Mouse (Mus musculus) C3H10T1/2 (cell line): ENCODE data around the gene Wdr19. TPM values are rescaled to one million over a fixed set of nuclear protein-coding genes. Genes with fewer than 3 reads are reported as not detected.

Source experiments
- polyA plus RNA-seq, 2 experiments: library from polyadenylated mRNA; unstranded; fragments of >200 nt; fragmentation: generic; extraction: Trizol; gene quantifications; one replicate each; pipeline ENCODE4 v1.2.1; 2012; ENCODE audit warnings: missing spikeins in 2 of 2

Wdr19 gene
- polyA plus RNA-seq, result 10 to 100 TPM in 1 of 2 experiments, under 1 TPM in 1; 0.80 to 13.3 TPM

DNA sequence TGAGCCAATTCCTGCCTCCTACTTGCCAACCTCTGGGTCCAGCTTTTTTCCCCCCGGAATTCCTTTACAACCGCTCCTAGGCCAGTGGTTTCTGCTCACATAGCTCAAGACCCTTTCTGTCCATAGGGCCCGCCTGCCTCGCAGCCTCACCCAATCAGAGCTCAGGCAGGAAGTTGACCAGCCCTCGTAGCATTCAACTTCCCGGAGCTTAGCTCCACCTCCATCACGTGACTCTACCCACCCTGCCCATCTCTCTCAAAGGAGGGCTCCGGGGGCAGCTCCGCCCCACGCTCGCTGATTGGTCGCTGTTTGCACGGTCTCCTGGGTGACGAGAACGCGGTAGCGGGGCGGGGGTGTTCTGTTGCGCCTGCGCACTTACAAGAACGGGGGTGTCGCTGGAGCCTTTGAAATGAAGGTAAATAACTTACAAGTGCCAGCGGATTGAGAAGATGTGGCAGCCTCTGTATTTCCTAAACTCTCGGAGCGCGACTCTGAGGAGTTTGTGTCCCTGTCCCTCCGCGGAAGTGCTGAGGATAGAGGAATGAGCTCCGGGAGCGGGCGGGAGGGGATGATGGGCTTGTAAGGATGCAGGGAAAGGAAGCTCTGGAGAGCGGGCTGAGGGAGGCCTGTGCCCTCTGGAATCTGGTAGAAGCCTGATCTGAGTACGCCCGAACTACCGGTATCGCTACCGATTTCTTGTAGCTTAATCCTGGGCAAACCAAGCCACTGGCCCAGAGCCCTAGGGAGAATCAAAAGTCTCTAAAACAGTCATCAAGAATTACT lies at the start of gene Wdr19:
Gene Wdr19 (plus strand): TSS at position 351 of the 783 bp plus-strand sequence.

Other genes with a start within 250 kb of the Wdr19 start
- gene Tlr6, start 239.6 kb upstream of the Wdr19 start, polyA plus RNA-seq, result 1 to 10 TPM in 1 of 2 experiments, under 1 TPM in 1; 0.07 to 2.7 TPM
- gene Fam114a1, start 229.6 kb upstream of the Wdr19 start, polyA plus RNA-seq, result 10 to 100 TPM in 1 of 2 experiments, 1 to 10 TPM in 1; 2.0 to 45.0 TPM
- not detected for gene Tmem156, start 107.6 kb upstream of the Wdr19 start, polyA plus RNA-seq
- 10 to 100 TPM in 1 of 2 experiments, 1 to 10 TPM in 1; 2.2 to 15.4 TPM for gene Klhl5, start 92.2 kb upstream of the Wdr19 start, polyA plus RNA-seq
- gene Rfc1, start 136.0 kb downstream of the Wdr19 start, polyA plus RNA-seq, result 10 to 100 TPM in 1 of 2 experiments, 1 to 10 TPM in 1; 2.2 to 10.5 TPM
- under 1 TPM; 0.01 to 0.06 TPM for gene Klb, start 148.6 kb downstream of the Wdr19 start, polyA plus RNA-seq
- gene Rpl9, start 191.7 kb downstream of the Wdr19 start, polyA plus RNA-seq, result 1,000 to 10,000 TPM; 2,406 to 3,209 TPM
- gene Lias, start 191.8 kb downstream of the Wdr19 start, polyA plus RNA-seq, result 10 to 100 TPM in 1 of 2 experiments, 1 to 10 TPM in 1; 5.1 to 19.4 TPM
- gene Ugdh, start 236.3 kb downstream of the Wdr19 start, polyA plus RNA-seq, result 10 to 100 TPM in 1 of 2 experiments, 1 to 10 TPM in 1; 9.1 to 47.1 TPM